Mouse (Mus musculus) common myeloid progenitor, adult 5-6 weeks (primary cell): ENCODE results near the gene Acvr2a. TPM values are rescaled to one million over a fixed set of nuclear protein-coding genes. Genes with fewer than 3 reads are reported as not detected.

Source experiments
- ATAC-seq: replicated peaks from 2 replicates; pipeline ENCODE4 v1.8.0; 2016; ENCODE audit warnings: low read depth, mild to moderate bottlenecking, moderate TSS enrichment, inconsistent platforms; ENCODE audit not compliant: poor library complexity, severe bottlenecking
- total RNA-seq: library from RNA; stranded (forward); fragments of 200-1000, 187-1606 nt; gene quantifications from 2 replicates; pipeline ENCODE4 v1.2.3, GENCODE M21; 2017

Acvr2a gene
- 2.5 and 4.8 TPM in 2 replicates for total RNA-seq

GRCm38 (mm10) chr2:48813371-48814222, at the start of gene Acvr2a:
Gene Acvr2a, plus strand, starts transcription at chr2:48814109.
- peak; percentile 57 for ATAC-seq

GRCm38 (mm10) chr2:48766513-48766912, 47.4 kb upstream of the Acvr2a start:
- peak; percentile 83 for ATAC-seq

DNA sequence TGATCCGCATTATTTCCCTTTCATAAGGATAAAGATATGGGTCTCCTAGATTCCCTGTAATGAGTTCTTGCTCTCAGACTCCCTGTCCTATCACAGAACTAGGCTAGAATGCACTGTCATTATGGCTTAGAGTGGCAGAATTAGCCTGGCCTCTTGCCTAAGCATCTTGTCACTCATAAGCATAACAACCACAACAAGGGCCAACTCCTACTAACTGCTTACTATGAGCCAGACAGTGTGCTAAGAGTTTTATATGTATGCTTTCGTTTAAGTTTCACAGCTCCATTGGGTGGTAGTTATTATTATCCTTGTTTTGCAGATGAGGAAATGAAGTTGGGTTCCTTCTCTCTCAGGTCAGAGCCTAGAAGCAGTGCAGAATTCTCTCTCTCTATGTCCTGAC, 46.1 kb upstream of the Acvr2a start:
- ATAC-seq = peak; percentile 77

DNA sequence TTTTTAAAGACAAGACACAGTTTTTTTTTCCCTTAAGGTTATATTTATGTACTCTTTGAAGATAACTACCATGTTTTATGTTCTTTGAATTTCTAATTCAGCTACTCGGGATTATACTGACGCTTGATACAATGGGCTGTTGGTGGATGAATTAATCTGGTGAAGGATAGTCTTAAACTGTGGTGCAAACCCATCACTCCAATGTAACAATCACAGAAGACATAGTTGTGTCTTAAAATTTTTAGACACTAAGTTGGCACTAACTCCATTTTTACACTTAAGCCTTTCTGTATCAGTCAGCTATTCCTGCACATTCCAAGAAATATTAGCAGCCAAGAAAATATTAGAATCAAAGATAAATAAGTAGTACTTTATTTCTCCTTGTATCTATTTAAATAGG, 45.7 kb upstream of the Acvr2a start:
- no peak for ATAC-seq

GRCm38 (mm10) chr2:48770100-48770499, 43.8 kb upstream of the Acvr2a start:
- peak; percentile 71 for ATAC-seq

DNA sequence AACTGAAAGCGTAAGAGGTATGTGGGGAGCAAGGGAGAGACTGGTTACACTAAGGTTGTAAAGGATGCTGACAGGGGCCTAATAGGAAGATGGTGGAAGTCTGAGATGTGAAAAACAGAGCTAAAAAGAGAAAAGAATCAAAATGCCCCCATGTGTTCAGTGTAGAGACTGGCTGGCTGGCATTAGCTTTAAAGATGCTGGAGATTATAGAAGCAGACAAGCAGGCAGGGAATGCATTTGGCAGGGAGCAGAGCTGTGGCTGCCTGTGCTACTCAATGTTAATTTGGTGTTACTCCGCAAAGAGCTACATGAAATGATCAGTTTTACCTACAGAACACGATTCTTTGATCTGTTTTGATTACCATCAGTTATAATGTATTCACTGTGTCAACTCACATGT, 43.3 kb upstream of the Acvr2a start:
- ATAC-seq = no peak

- no peak for ATAC-seq
These were observed 38.6 kb upstream of the Acvr2a start for GRCm38 (mm10) chr2:48775281-48775680.

GRCm38 (mm10) chr2:48788901-48789300, 25.0 kb upstream of the Acvr2a start:
- ATAC-seq = no peak

DNA sequence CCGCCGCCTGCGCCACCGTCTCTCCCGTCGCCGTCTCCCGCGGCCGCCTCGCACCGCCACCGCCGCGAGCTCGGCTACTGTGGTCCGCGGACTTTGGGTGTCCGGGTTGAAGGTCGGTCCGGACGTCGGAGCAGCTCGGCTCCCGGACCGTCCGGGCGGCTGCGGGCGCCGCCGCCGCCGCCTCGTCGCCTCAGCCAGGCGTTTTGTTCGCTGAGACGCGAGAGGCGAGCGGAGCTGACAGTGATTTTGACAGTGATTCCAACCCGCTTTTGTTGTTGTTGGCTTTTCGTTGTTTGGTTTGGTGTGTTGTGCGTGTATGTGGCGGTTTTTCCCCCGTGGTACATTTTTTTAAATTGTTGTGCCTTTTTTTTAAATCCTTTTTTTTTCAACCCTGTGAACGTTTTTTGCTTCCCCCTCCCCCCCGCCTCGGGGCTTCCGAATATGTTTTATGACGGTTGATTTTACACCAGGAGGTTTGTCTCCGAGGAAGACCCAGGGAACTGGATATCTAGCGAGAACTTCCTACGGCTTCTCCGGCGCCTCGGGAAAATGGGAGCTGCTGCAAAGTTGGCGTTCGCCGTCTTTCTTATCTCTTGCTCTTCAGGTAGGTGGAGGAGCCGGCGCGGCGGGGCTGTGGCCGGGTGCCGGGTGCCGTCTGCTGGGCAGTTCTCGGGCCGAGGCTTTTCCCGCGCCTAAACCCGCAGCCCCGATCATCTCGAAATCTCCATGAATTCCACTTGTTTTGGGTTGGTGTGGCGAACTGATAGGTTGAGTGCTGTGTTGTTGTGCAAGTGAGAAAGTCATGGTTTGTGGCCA, 522 bp downstream of the Acvr2a start:
- no peak; the same call in 1 of the 2 replicates for ATAC-seq

- ATAC-seq = peak; percentile 47; the same call in 1 of the 2 replicates
These were observed 1.2 kb downstream of the Acvr2a start for GRCm38 (mm10) chr2:48815039-48815590.

- peak; percentile 48 for ATAC-seq
These were observed 2.5 kb downstream of the Acvr2a start for GRCm38 (mm10) chr2:48816141-48817028.

- no peak for ATAC-seq
These were observed 12.0 kb downstream of the Acvr2a start for GRCm38 (mm10) chr2:48825878-48826277.

GRCm38 (mm10) chr2:48826380-48826779, 12.5 kb downstream of the Acvr2a start:
- 0 out of 2 replicates have a peak, but pooled peaks have one; percentile 39 for ATAC-seq

DNA sequence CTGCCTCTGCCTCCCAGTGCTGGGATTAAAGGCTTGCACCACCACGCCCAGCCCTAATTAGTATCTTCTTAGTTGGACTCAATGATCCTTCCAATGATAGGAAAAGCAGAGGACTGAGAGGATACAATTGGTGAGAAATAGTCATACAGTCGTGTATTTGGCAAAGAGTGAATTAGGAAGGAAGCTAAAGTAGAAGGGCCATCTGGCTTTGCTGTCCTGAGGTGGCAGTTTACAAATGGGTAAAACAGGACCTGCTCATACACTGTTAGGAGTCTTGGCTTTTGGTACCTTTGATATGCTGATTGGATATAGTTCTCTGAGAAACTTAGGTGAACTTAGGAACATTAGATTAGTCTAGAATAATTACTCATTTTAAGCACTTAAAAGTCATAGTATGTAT, 16.6 kb downstream of the Acvr2a start:
- ATAC-seq = no peak

GRCm38 (mm10) chr2:48832305-48832704, 18.4 kb downstream of the Acvr2a start:
- ATAC-seq = no peak

- ATAC-seq = no peak
These were observed 20.1 kb downstream of the Acvr2a start for GRCm38 (mm10) chr2:48833884-48834450.

GRCm38 (mm10) chr2:48841611-48842470, 27.9 kb downstream of the Acvr2a start:
- no peak for ATAC-seq

DNA sequence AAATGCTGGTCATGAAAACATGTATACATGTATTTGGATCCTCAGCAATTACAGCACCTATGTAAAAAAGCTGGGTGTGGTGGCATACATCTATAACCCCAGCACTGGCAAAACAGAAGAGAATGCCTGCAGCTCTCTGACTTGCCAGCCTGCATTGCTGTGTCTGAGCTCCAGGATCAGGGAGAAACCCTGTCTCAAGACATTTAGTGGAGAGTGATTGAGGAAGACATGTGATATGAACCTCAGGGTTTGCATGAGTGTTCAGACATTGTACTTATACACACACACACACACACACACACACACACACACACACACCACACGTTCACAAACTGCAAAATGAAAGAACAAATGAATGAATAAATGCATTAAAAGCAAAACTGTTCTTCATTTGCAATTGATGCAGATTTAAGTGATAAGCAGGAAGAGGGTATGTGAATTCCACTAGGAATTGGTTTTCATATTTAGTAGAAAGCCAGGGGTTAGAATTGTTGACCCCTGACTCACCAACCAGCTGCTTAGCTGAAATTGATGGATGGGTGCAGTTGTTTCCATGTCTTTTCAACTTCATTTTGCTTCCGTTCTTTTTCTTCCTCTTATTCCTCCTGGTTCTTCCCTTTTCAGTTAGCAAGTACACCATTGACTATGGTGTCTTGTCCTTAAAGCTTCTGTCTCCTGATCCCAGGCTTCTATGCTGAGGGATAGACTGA, 32.9 kb downstream of the Acvr2a start:
- no peak for ATAC-seq
